Mouse (Mus musculus) kidney, postnatal 0 days (tissue): ENCODE measurements around the gene Methig1. TPM values are rescaled to one million over a fixed set of nuclear protein-coding genes. Genes with fewer than 3 reads are reported as not detected.
"Not testable (repeated sequence)": the region's sequence is repeated elsewhere in the genome, so short reads cannot be mapped to it uniquely, and the experiment has no call there.

Experiments
- ATAC-seq: fragments of 200-750 bp; cut with Nextera tagmentation; replicated peaks from 2 replicates; pipeline ENCODE4 v1.8.0; 2017; ENCODE audit warnings: low read depth, moderate number of reproducible peaks, moderate TSS enrichment, moderate library complexity; ENCODE audit not compliant: low FRiP score
- DNase-seq: peaks from one replicate; pipeline ENCODE4 v3.0.0-alpha.2; 2016; ENCODE audit warnings: low spot score
- H3K27ac ChIP-seq: fragments of 300-500 bp; sonication (generic); 2 replicates; pipeline ENCODE4 v1.5.1; 2014; ENCODE audit warnings: mild to moderate bottlenecking
- H3K27me3 ChIP-seq: fragments of 300-500 bp; sonication (generic); 2 replicates; pipeline ENCODE4 v1.6.1; 2014; ENCODE audit warnings: low read length, mixed read lengths; ENCODE audit not compliant: insufficient read depth
- H3K36me3 ChIP-seq: fragments of 300-500 bp; sonication (generic); 2 replicates; pipeline ENCODE4 v1.6.1; 2014; ENCODE audit warnings: low read length, mixed read lengths; ENCODE audit not compliant: insufficient read depth
- H3K4me1 ChIP-seq: fragments of 300-500 bp; sonication (generic); replicated peaks from 2 replicates; pipeline ENCODE4 v1.6.1; 2014; ENCODE audit warnings: antibody characterized with exemption, low read length, mixed read lengths; ENCODE audit not compliant: insufficient read depth
- H3K4me2 ChIP-seq: fragments of 300-500 bp; sonication (generic); 2 replicates; pipeline ENCODE4 v1.6.1; 2014; ENCODE audit warnings: mild to moderate bottlenecking, low read length, moderate library complexity, mixed read lengths
- H3K4me3 ChIP-seq: fragments of 300-500 bp; sonication (generic); replicated peaks from 2 replicates; pipeline ENCODE4 v1.5.1; 2014; ENCODE audit warnings: low read depth, low read length
- H3K9ac ChIP-seq: fragments of 300-500 bp; sonication (generic); 2 replicates; pipeline ENCODE4 v1.6.1; 2014; ENCODE audit warnings: low read depth, low read length
- H3K9me3 ChIP-seq: fragments of 300-500 bp; sonication (generic); replicated peaks from 2 replicates; pipeline ENCODE4 v1.6.1; 2016; ENCODE audit warnings: low read length, inconsistent platforms, mixed read lengths
- CTCF ChIP-seq: IDR thresholded peaks from 2 replicates; pipeline ENCODE4 v1.5.1; 2016; ENCODE audit warnings: antibody characterized with exemption, low read depth, mild to moderate bottlenecking, moderate library complexity
- WGBS: fragments of 180-500 bp; shearing (Covaris S2); extraction: QIAGEN DNeasy Blood & Tissue Kit; methylation state at CpG from one replicate; pipeline ENCODE4 v1.1.7; 2014; 5-methylcytosine and 5-hydroxymethylcytosine counted together
- polyA plus RNA-seq: library from polyadenylated mRNA; unstranded; fragments of >200 nt; fragmentation: Nextera tagmentation; extraction: Ambion mirVana; gene quantifications from 2 replicates; pipeline ENCODE4 v1.2.1, GENCODE M21; 2015

Methig1 gene
- polyA plus RNA-seq, 1 experiment from 2014 or later = 2.0 TPM

DNA sequence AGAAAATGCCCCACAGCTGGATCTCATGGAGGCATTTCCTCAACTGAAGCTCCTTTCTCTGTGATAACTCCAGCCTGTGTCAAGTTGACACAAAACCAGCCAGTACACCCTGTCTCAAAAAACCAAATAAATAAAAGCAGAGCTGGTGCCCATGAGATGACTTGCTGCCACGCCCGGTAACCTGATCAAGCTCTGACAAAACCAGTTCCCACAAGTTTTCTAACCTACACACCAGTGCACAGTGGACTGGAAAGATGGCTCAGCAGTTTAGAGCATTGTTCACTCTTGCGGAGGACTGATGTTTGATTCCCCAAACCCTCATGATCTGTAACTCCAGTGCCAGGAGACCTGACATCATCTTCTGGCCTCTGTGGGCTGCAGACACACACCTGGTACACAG, 27.7 kb upstream of the Methig1 start:
- DNase-seq = no peak
- Histone ChIP-seq H3K4me1 (0 out of 2 replicates have a peak, but pooled peaks cover 3% of the 10 kb centered on the region), H3K4me2 (no peak overlapping the region), H3K36me3 (no peaks in the 10 kb centered on the region), H3K9ac (no peak overlapping the region), H3K4me3 (no peak overlapping the region), H3K27me3 (no peaks in the 10 kb centered on the region), H3K9me3 (no peaks in the 10 kb centered on the region), H3K27ac (no peak overlapping the region)
- WGBS = 59% methylated on average over 3 of the region's 3 CpGs
- no peak; the same call in 1 of the 2 replicates for ATAC-seq
- TF ChIP-seq CTCF = no peak

DNA sequence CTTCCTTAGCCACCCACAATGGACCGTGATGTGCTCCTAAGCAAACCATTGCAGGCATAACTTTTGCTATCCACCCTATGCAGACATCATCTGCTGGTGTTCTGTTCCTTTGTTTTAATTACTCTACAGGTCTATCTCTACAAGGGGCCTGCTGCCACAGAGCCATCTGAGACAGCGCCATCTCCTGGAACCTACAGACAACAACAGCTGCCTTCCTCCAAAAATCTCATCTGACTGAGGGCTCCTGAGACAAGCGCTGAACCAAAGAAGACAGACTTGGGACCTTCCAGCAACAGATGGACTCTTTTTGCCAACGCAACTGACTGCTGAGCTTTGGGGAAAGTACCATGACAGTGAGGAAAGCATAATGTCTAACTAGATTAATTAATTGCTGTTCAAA, 24.9 kb upstream of the Methig1 start:
- WGBS = 67% methylated on average over 3 of the region's 4 CpGs
- not testable (repeated sequence) for DNase-seq, H3K4me3 ChIP-seq, H3K4me1 ChIP-seq, H3K9ac ChIP-seq, H3K27ac ChIP-seq, H3K4me2 ChIP-seq, H3K9me3 ChIP-seq, ATAC-seq, H3K36me3 ChIP-seq, H3K27me3 ChIP-seq
- peak; percentile 34; the same call in 1 of the 2 replicates for TF ChIP-seq CTCF

DNA sequence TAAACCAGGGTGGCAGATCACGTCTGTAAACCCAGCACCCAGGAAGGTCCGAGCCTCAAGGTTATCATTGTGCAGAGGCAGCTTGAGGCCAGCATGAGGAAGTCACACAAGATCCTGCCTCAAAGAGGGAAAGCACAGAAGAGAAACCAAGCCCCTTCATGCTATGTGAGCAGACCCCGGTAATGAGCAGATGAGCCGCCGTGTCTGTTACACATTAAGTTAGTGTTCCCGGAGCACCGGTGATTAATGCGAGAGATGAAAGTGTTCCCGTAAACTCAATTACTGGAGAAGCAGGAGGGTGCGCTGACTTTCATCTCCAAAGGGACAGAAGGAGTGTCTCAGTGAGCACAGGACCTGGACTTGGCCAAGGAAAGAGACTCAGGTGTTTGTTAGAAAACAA, 23.6 kb upstream of the Methig1 start:
- not testable (repeated sequence) for H3K4me1 ChIP-seq, H3K27ac ChIP-seq, DNase-seq, H3K4me2 ChIP-seq, H3K9ac ChIP-seq, H3K36me3 ChIP-seq, H3K27me3 ChIP-seq, H3K4me3 ChIP-seq, H3K9me3 ChIP-seq
- 36% methylated on average over 10 of the region's 10 CpGs for WGBS
- 0 out of 2 replicates have a peak, but pooled peaks have one; percentile 10 for ATAC-seq

DNA sequence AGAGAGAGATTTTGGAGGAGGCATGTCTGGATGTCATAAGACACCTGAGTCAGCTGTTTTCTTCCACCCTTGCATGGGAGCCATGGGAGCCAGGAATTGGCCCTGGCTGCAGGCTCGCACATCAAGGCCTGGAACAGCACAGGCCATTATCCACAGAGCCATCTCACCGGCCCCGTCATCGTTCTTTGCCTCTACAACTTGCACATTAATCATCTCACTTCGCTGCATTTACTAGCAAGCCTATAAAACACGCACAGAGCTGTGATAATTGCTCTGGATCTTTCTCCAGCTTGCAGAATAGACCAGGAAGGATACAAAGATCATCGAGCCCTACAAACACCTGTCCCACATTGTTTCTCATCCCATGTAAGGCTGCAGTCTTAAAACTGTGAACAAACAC, 22.2 kb upstream of the Methig1 start:
- Histone ChIP-seq H3K27me3 (no peaks in the 10 kb centered on the region), H3K27ac (no peak overlapping the region), H3K9ac (no peak overlapping the region), H3K4me2 (no peak overlapping the region), H3K4me1 (no peaks in the 10 kb centered on the region), H3K4me3 (no peak overlapping the region), H3K36me3 (no peaks in the 10 kb centered on the region), H3K9me3 (no peaks in the 10 kb centered on the region)
- no peak for TF ChIP-seq CTCF
- DNase-seq (no peak), ATAC-seq (no peak)
- WGBS = 39% methylated on average over 7 of the region's 7 CpGs

DNA sequence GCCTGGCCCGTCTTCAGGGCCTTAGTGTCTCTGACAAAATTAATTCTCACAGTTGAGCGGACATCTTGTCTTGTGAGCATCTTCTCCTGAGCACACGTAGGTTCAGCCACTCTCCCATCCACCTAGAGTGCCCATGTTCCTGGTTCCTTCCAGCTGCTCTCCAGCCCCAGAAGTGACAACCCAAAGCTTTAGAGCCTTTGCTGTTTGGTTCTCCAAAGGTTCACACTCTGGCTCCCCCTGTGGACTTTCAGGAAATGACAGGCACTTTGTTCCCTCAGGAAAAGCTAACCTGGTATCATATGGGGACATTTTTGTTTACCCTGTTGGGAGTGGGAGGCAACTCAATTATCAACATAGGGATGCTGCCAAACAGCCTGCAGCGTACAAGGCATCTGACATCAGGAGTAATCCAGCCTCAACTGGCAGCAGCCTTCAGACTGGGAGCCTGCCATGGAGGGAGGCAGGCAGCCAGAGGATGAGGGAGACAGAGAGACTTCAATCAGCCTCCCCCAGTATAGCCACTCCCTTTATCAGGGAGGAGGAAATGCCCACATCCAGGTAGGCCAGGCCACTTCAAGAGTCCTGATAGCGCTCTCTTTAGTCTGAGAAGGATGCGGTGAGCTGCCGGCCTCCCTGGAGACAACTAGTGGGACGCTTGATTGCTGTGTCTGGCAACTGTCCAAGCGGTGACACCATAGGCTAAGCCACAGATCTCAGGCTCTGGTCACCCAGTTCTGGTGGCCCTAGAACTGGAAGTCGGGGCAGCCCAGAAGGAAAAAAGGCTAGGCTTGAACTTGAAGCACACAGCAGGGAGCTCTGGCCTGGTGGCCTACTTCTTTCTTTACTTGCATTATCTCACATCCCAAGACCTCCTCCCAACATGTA, 20.6 kb upstream of the Methig1 start:
- not testable (repeated sequence) for ATAC-seq, H3K9me3 ChIP-seq

DNA sequence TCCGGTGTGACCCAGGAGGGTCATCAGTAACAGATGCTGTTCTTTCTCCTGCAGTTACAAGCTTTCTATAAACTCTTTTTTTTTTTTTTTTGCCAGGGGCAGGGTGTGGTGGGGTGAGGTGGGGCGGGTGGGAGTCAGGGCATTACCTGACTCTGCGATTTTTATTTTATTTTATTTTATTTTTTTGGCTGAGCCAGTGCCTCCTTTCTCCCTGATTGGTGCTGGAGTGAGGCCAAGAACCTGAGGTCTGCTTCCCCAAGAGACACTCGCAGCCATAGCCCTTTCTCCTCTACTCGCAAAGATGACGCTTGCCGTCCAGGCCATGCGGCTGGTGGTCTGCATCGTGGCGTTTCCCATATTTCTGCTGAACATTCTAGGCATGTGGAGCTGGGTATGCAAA, 18.3 kb upstream of the Methig1 start, which contains the start of gene Mettl7a3:
Mettl7a3 (plus strand) TSS at position 301 of the 400 bp plus-strand sequence.
- Histone ChIP-seq H3K4me3 (no peak within 1 kb of the TSS), H3K27me3 (no peaks in the 10 kb centered on the region), H3K9me3 (no peaks in the 10 kb centered on the region), H3K4me1 (no peaks in the 10 kb centered on the region), H3K27ac (no peak within 1 kb of the TSS), H3K36me3 (no peaks in the 10 kb centered on the region), H3K4me2 (no peak within 1 kb of the TSS), H3K9ac (no peak within 1 kb of the TSS)
- 83% methylated on average over 10 of the region's 10 CpGs for WGBS
- TF ChIP-seq CTCF = no peak
- DNase-seq (no peak), ATAC-seq (no peak)

More for the DNA sequence above, 20.6 kb upstream of the Methig1 start:
- 29% methylated on average over 2 of the region's 10 CpGs for WGBS
- H3K4me1 ChIP-seq, H3K27me3 ChIP-seq, H3K4me3 ChIP-seq, H3K27ac ChIP-seq, H3K4me2 ChIP-seq, H3K36me3 ChIP-seq, H3K9ac ChIP-seq, DNase-seq: not testable (repeated sequence)
- TF ChIP-seq CTCF = peak; percentile 33; the same call in 1 of the 2 replicates

DNA sequence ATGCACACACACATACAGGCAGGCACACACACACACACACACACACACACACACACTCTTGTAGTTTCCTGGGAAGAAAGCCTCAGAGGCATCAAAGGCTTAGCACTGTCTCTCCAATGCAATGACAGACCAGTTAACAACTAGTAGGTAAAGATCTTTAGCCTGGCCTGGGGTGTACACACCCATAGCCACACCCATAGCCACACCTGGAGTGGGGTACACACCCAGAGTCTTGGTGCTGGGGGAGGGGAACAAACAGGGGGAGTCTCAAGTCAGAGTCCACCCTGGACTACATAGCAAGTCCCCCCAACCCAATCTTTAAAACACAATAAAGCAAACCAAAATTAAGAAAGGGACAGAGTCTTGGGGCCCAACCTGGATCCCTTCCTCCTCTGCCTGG, 15.6 kb upstream of the Methig1 start:
- 0 out of 2 replicates have a peak, but pooled peaks have one; percentile 36 for ATAC-seq
- not testable (repeated sequence) for H3K27ac ChIP-seq, H3K36me3 ChIP-seq, H3K4me2 ChIP-seq, H3K4me1 ChIP-seq, DNase-seq, H3K9ac ChIP-seq, H3K4me3 ChIP-seq, H3K27me3 ChIP-seq, H3K9me3 ChIP-seq
